Mouse (Mus musculus) liver, postnatal 0 days (tissue): ENCODE data around the gene Inppl1. TPM values are rescaled to one million over a fixed set of nuclear protein-coding genes. Genes with fewer than 3 reads are reported as not detected.
A peak's percentile ranks its signal among the peaks of the same experiment; 100 is the strongest.

Source experiments
- ATAC-seq: fragments of 200-750 bp; cut with Nextera tagmentation; 2 replicates; pipeline ENCODE4 v1.8.0; 2017; ENCODE audit warnings: mild to moderate bottlenecking, moderate library complexity
- DNase-seq: peaks from one replicate; pipeline ENCODE4 v3.0.0-alpha.2; 2016
- H3K27ac ChIP-seq: fragments of 300-500 bp; sonication (generic); 2 replicates; pipeline ENCODE4 v1.5.1; 2014; ENCODE audit warnings: antibody characterized with exemption, moderate library complexity, mild to moderate bottlenecking, low read depth
- H3K27me3 ChIP-seq: fragments of 300-500 bp; sonication (generic); 2 replicates; pipeline ENCODE4 v1.6.1; 2014; ENCODE audit warnings: low read length, control low read depth, mixed read lengths; ENCODE audit not compliant: insufficient read depth
- H3K36me3 ChIP-seq: fragments of 300-500 bp; sonication (generic); replicated peaks from 2 replicates; pipeline ENCODE4 v1.6.1; 2014; ENCODE audit warnings: mild to moderate bottlenecking, control low read depth, low read length, moderate library complexity, mixed read lengths; ENCODE audit not compliant: insufficient read depth
- H3K4me1 ChIP-seq: fragments of 300-500 bp; sonication (generic); 2 replicates; pipeline ENCODE4 v1.6.1; 2014; ENCODE audit warnings: antibody characterized with exemption, mild to moderate bottlenecking, control low read depth; ENCODE audit not compliant: insufficient read depth
- H3K4me2 ChIP-seq: fragments of 300-500 bp; sonication (generic); 2 replicates; pipeline ENCODE4 v1.6.1; 2014; ENCODE audit warnings: low read depth, mild to moderate bottlenecking, low read length, moderate library complexity, mixed read lengths
- H3K4me3 ChIP-seq: fragments of 300-500 bp; sonication (generic); 2 replicates; pipeline ENCODE4 v1.5.1; 2014; ENCODE audit warnings: low read depth, low read length
- H3K9ac ChIP-seq: fragments of 300-500 bp; sonication (generic); replicated peaks from 2 replicates; pipeline ENCODE4 v1.6.1; 2014; ENCODE audit warnings: mild to moderate bottlenecking, moderate library complexity
- H3K9me3 ChIP-seq: fragments of 300-500 bp; sonication (generic); 2 replicates; pipeline ENCODE4 v1.6.1; 2016; ENCODE audit warnings: mild to moderate bottlenecking, control low read depth, low read length, mixed read lengths
- CTCF ChIP-seq: sonication (generic); IDR thresholded peaks from 2 replicates; pipeline ENCODE4 v1.5.1; 2016; ENCODE audit warnings: antibody characterized with exemption, low read depth
- EP300 ChIP-seq: IDR thresholded peaks from 2 replicates; pipeline ENCODE4 v1.6.1; 2016; ENCODE audit warnings: antibody characterized with exemption, low read depth, mild to moderate bottlenecking
- WGBS: fragments of 180-500 bp; shearing (Covaris S2); extraction: QIAGEN DNeasy Blood & Tissue Kit; methylation state at CpG from one replicate; pipeline ENCODE4 v1.1.7; 2014; ENCODE audit not compliant: insufficient replicate concordance; 5-methylcytosine and 5-hydroxymethylcytosine counted together
- polyA plus RNA-seq: library from polyadenylated mRNA; unstranded; fragments of >200 nt; fragmentation: Nextera tagmentation; extraction: Ambion mirVana; gene quantifications from 2 replicates; pipeline ENCODE4 v1.2.1, GENCODE M21; 2015

The Inppl1 gene
- 5.0 TPM in 2 replicates for polyA plus RNA-seq

- Histone ChIP-seq H3K27ac (peak within 1 kb of the TSS; percentile 78), H3K4me1 (peaks cover 5% of the 10 kb centered on the region; the same call in 1 of the 2 replicates), H3K4me2 (peak within 1 kb of the TSS; percentile 91), H3K4me3 (peak within 1 kb of the TSS; percentile 70), H3K9me3 (no peaks in the 10 kb centered on the region), H3K9ac (peak within 1 kb of the TSS; percentile 78), H3K27me3 (peaks cover 26% of the 10 kb centered on the region), H3K36me3 (peaks cover 7% of the 10 kb centered on the region; the same call in 1 of the 2 replicates)
- WGBS, result 1% methylated on average over 49 of the region's 64 CpGs
- DNase-seq, result peak; percentile 66
- TF ChIP-seq EP300 (no peak), CTCF (peak; percentile 36)
- peak; percentile 58 for ATAC-seq
Observed at GRCm38 (mm10) chr7:101837606-101838471, at the start of gene Inppl1. Gene Inppl1 (minus strand): TSS chr7:101838229.

GRCm38 (mm10) chr7:101886274-101886673, 48.2 kb upstream of the Inppl1 start:
- no peak for TF ChIP-seq EP300
- no peak for TF ChIP-seq CTCF
- Histone ChIP-seq H3K9ac (no peak overlapping the region), H3K36me3 (no peaks in the 10 kb centered on the region), H3K4me2 (no peak overlapping the region), H3K27ac (no peak overlapping the region), H3K4me1 (no peaks in the 10 kb centered on the region), H3K27me3 (no peaks in the 10 kb centered on the region), H3K9me3 (no peaks in the 10 kb centered on the region), H3K4me3 (no peak overlapping the region)
- no peak for ATAC-seq
- 84% methylated on average over 6 of the region's 6 CpGs for WGBS
- DNase-seq, result no peak

DNA sequence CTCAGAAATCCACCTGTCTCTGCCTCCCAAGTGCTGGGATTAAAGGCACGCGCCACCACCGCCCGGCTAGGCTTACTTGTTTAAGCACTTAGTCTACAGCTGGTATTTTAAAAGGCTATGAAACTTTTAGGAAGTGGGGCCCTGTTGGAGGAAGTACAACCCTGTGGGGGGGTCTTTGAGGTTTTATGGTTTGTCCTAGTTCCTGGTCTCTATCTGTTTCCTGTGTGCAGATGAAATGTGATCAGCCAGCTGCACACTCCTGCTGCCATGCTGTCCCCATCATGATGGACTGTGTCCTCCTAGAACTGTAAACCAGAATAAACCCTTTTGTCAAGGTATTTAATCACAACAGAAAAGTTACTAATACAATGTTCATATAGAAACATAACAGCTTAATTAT, 46.1 kb upstream of the Inppl1 start:
- no peak overlapping the region for H3K4me2 ChIP-seq
- H3K36me3 ChIP-seq, result no peaks in the 10 kb centered on the region
- no peak overlapping the region for H3K4me3 ChIP-seq
- ATAC-seq (no peak), DNase-seq (no peak)
- H3K9me3 ChIP-seq, result no peaks in the 10 kb centered on the region
- H3K27me3 ChIP-seq, result no peaks in the 10 kb centered on the region
- no peaks in the 10 kb centered on the region for H3K4me1 ChIP-seq
- WGBS, result 88% methylated on average over 4 of the region's 4 CpGs
- H3K9ac ChIP-seq, result no peak overlapping the region
- H3K27ac ChIP-seq, result no peak overlapping the region
- TF ChIP-seq EP300 (no peak), CTCF (no peak)

- Histone ChIP-seq H3K4me2 (no peak overlapping the region), H3K4me1 (no peaks in the 10 kb centered on the region), H3K9me3 (no peaks in the 10 kb centered on the region), H3K36me3 (no peaks in the 10 kb centered on the region), H3K9ac (no peak overlapping the region), H3K27ac (0 out of 2 replicates have a peak overlapping the region, but pooled peaks have one; percentile 16), H3K4me3 (no peak overlapping the region), H3K27me3 (no peaks in the 10 kb centered on the region)
- ATAC-seq (peak; percentile 57; the same call in 1 of the 2 replicates), DNase-seq (no peak)
- TF ChIP-seq EP300, result peak; percentile 40; the same call in 1 of the 2 replicates
- TF ChIP-seq CTCF, result no peak
- 68% methylated on average over 9 of the region's 9 CpGs for WGBS
Observed at GRCm38 (mm10) chr7:101882413-101883154, 44.6 kb upstream of the Inppl1 start.

GRCm38 (mm10) chr7:101880855-101881254, 42.8 kb upstream of the Inppl1 start:
- no peaks in the 10 kb centered on the region for H3K4me1 ChIP-seq
- 54% methylated on average over 4 of the region's 4 CpGs for WGBS
- H3K27me3 ChIP-seq, result no peaks in the 10 kb centered on the region
- ATAC-seq, result no peak
- no peak overlapping the region for H3K9ac ChIP-seq
- H3K4me3 ChIP-seq, result no peak overlapping the region
- no peak for TF ChIP-seq CTCF
- no peak for TF ChIP-seq EP300
- no peak overlapping the region for H3K4me2 ChIP-seq
- no peaks in the 10 kb centered on the region for H3K36me3 ChIP-seq
- no peak for DNase-seq
- H3K27ac ChIP-seq, result no peak overlapping the region
- H3K9me3 ChIP-seq, result no peaks in the 10 kb centered on the region

GRCm38 (mm10) chr7:101875978-101876377, 37.9 kb upstream of the Inppl1 start:
- H3K36me3 ChIP-seq, result no peaks in the 10 kb centered on the region
- H3K27ac ChIP-seq, result no peak overlapping the region
- H3K4me1 ChIP-seq, result no peaks in the 10 kb centered on the region
- WGBS, result 73% methylated on average over 1 of the region's 1 CpGs
- H3K9me3 ChIP-seq, result no peaks in the 10 kb centered on the region
- no peak for DNase-seq
- no peak overlapping the region for H3K4me3 ChIP-seq
- ATAC-seq, result no peak
- H3K9ac ChIP-seq, result no peak overlapping the region
- H3K4me2 ChIP-seq, result no peak overlapping the region
- H3K27me3 ChIP-seq, result no peaks in the 10 kb centered on the region
- TF ChIP-seq EP300, result no peak
- no peak for TF ChIP-seq CTCF
